Mouse (Mus musculus): Measurements from ENCODE around the gene Kcnd3.
"Not testable (repeated sequence)": the region's sequence is repeated elsewhere in the genome, so short reads cannot be mapped to it uniquely, and the experiment has no call there.

Kcnd3 gene

GRCm38 (mm10) chr3:105700786-105701185 lies 248.7 kb downstream of the Kcnd3 start:
- not testable (repeated sequence) for DNase-seq (ENCODE audit: low spot score)

GRCm38 (mm10) chr3:105701399-105701798 lies 249.3 kb downstream of the Kcnd3 start:
- DNase-seq (ENCODE audit: low spot score), result no peak

GRCm38 (mm10) chr3:105703571-105703970 lies 251.4 kb downstream of the Kcnd3 start:
- DNase-seq (ENCODE audit: low spot score), result no peak

- peak; percentile 62 for DNase-seq (ENCODE audit: low spot score)
Measured at GRCm38 (mm10) chr3:105704031-105705008, 252.2 kb downstream of the Kcnd3 start, which contains the start of gene Inka2. Gene Inka2, plus strand, starts transcription at chr3:105704599.

GRCm38 (mm10) chr3:105705061-105705549 lies 253.0 kb downstream of the Kcnd3 start:
- peak; percentile 26 for DNase-seq (ENCODE audit: low spot score)

GRCm38 (mm10) chr3:105705561-105705960 lies 253.4 kb downstream of the Kcnd3 start:
- no peak for DNase-seq (ENCODE audit: low spot score)

GRCm38 (mm10) chr3:105706366-105707020 lies 254.4 kb downstream of the Kcnd3 start:
- no peak for DNase-seq (ENCODE audit: low spot score)

- no peak for DNase-seq (ENCODE audit: low spot score)
Measured at GRCm38 (mm10) chr3:105707590-105707989, 255.5 kb downstream of the Kcnd3 start.

- no peak for DNase-seq (ENCODE audit: low spot score)
Measured at GRCm38 (mm10) chr3:105710246-105710645, 258.1 kb downstream of the Kcnd3 start.

- DNase-seq (ENCODE audit: low spot score), result no peak
Measured at GRCm38 (mm10) chr3:105711741-105712140, 259.6 kb downstream of the Kcnd3 start.

- no peak for DNase-seq (ENCODE audit: low spot score)
Measured at GRCm38 (mm10) chr3:105712827-105713226, 260.7 kb downstream of the Kcnd3 start.

GRCm38 (mm10) chr3:105714091-105714819 lies 262.1 kb downstream of the Kcnd3 start:
- no peak for DNase-seq (ENCODE audit: low spot score)

GRCm38 (mm10) chr3:105714820-105715167 lies 262.7 kb downstream of the Kcnd3 start:
- DNase-seq (ENCODE audit: low spot score), result no peak

GRCm38 (mm10) chr3:105716353-105717000 lies 264.3 kb downstream of the Kcnd3 start:
- DNase-seq (ENCODE audit: low spot score), result no peak

GRCm38 (mm10) chr3:105717856-105718555 lies 265.9 kb downstream of the Kcnd3 start:
- DNase-seq (ENCODE audit: low spot score), result no peak

GRCm38 (mm10) chr3:105718746-105719145 lies 266.6 kb downstream of the Kcnd3 start:
- no peak for DNase-seq (ENCODE audit: low spot score)

GRCm38 (mm10) chr3:105719979-105720378 lies 267.8 kb downstream of the Kcnd3 start:
- no peak for DNase-seq (ENCODE audit: low spot score)

- DNase-seq (ENCODE audit: low spot score), result no peak
Measured at GRCm38 (mm10) chr3:105720514-105720913, 268.4 kb downstream of the Kcnd3 start.

- DNase-seq (ENCODE audit: low spot score), result no peak
Measured at GRCm38 (mm10) chr3:105721681-105722201, 269.6 kb downstream of the Kcnd3 start.

GRCm38 (mm10) chr3:105722510-105722909 lies 270.4 kb downstream of the Kcnd3 start:
- DNase-seq (ENCODE audit: low spot score), result no peak

Measured in spleen, adult 12 weeks (tissue).